Mouse (Mus musculus): Measurements from ENCODE around the gene Trmt5. TPM values are rescaled to one million over a fixed set of nuclear protein-coding genes. Genes with fewer than 3 reads are reported as not detected.

Trmt5 gene
- 7.7 and 9.9 TPM in 2 replicates for polyA plus RNA-seq (2015; fragmentation: Nextera tagmentation; extraction: Ambion mirVana)

DNA sequence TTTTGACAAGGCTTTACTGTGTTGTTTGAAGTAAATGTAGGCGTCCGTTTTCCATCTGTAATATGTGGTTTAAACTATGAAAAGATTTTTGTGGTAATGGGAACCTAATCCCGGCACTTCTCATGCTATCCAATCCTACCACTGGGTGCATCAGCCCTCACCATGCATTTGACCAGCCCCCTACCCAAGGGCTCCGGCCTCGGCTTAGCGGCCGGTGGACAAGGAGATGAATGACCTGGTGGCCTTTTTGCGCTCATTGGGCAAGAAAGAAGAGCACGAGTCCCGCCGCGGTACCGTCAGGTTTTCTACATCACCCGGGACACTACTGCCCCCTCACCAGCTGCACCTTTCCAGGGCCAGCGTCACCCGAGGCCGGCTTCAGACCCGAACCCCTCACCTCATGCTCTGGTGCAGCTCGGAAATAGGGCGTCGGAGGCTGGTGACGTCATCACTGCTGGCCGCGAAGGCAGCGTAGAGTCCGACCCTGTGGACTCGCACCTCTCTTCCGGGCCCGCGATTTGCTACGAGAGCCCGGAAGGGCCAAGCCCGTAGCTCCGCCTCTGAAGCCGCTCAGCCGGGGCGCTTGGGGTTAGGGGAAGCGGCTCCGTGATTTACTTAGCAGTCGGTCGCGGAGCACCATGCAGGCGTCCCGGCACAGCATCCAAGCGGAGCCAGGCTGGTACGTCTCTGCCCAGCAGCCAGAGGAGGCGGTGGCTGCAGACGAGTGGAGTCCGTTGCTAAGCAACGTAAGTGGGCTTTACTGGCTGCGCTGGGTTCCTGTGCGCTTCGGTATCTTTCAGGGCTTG, at the start of gene Trmt5, which contains the start of gene Slc38a6:
Trmt5 (minus strand) TSS at position 424 of the 806 bp plus-strand sequence.
Slc38a6 (plus strand) TSS at position 493 of the 806 bp plus-strand sequence.

Other genes with a start within 250 kb of the Trmt5 start
- gene Six1, start 232.8 kb downstream of the Trmt5 start, polyA plus RNA-seq (2015; fragmentation: Nextera tagmentation; extraction: Ambion mirVana): 0.25 and 0.41 TPM in 2 replicates
- 0.43 and 0.45 TPM in 2 replicates for gene Six4, start 173.3 kb downstream of the Trmt5 start, polyA plus RNA-seq (2015; fragmentation: Nextera tagmentation; extraction: Ambion mirVana)
- gene Mnat1, start 163.0 kb downstream of the Trmt5 start, polyA plus RNA-seq (2015; fragmentation: Nextera tagmentation; extraction: Ambion mirVana): 16.9 and 19.9 TPM in 2 replicates
- 6.2 and 7.8 TPM in 2 replicates for gene Slc38a6, start 69 bp upstream of the Trmt5 start, polyA plus RNA-seq (2015; fragmentation: Nextera tagmentation; extraction: Ambion mirVana)